Mouse (Mus musculus) kidney, postnatal 0 days (tissue): Measurements from ENCODE around the gene Gmeb1. TPM values are rescaled to one million over a fixed set of nuclear protein-coding genes. Genes with fewer than 3 reads are reported as not detected.

Experiments used
- ATAC-seq: fragments of 200-750 bp; cut with Nextera tagmentation; replicated peaks from 2 replicates; pipeline ENCODE4 v1.8.0; 2017; ENCODE audit warnings: low read depth, moderate number of reproducible peaks, moderate TSS enrichment, moderate library complexity; ENCODE audit not compliant: low FRiP score
- DNase-seq: peaks from one replicate; pipeline ENCODE4 v3.0.0-alpha.2; 2016; ENCODE audit warnings: low spot score
- H3K27ac ChIP-seq: fragments of 300-500 bp; sonication (generic); 2 replicates; pipeline ENCODE4 v1.5.1; 2014; ENCODE audit warnings: mild to moderate bottlenecking
- H3K27me3 ChIP-seq: fragments of 300-500 bp; sonication (generic); 2 replicates; pipeline ENCODE4 v1.6.1; 2014; ENCODE audit warnings: low read length, mixed read lengths; ENCODE audit not compliant: insufficient read depth
- H3K36me3 ChIP-seq: fragments of 300-500 bp; sonication (generic); 2 replicates; pipeline ENCODE4 v1.6.1; 2014; ENCODE audit warnings: low read length, mixed read lengths; ENCODE audit not compliant: insufficient read depth
- H3K4me1 ChIP-seq: fragments of 300-500 bp; sonication (generic); replicated peaks from 2 replicates; pipeline ENCODE4 v1.6.1; 2014; ENCODE audit warnings: antibody characterized with exemption, low read length, mixed read lengths; ENCODE audit not compliant: insufficient read depth
- H3K4me2 ChIP-seq: fragments of 300-500 bp; sonication (generic); 2 replicates; pipeline ENCODE4 v1.6.1; 2014; ENCODE audit warnings: mild to moderate bottlenecking, low read length, moderate library complexity, mixed read lengths
- H3K4me3 ChIP-seq: fragments of 300-500 bp; sonication (generic); replicated peaks from 2 replicates; pipeline ENCODE4 v1.5.1; 2014; ENCODE audit warnings: low read depth, low read length
- H3K9ac ChIP-seq: fragments of 300-500 bp; sonication (generic); 2 replicates; pipeline ENCODE4 v1.6.1; 2014; ENCODE audit warnings: low read depth, low read length
- H3K9me3 ChIP-seq: fragments of 300-500 bp; sonication (generic); replicated peaks from 2 replicates; pipeline ENCODE4 v1.6.1; 2016; ENCODE audit warnings: low read length, inconsistent platforms, mixed read lengths
- CTCF ChIP-seq: IDR thresholded peaks from 2 replicates; pipeline ENCODE4 v1.5.1; 2016; ENCODE audit warnings: antibody characterized with exemption, low read depth, mild to moderate bottlenecking, moderate library complexity
- WGBS: fragments of 180-500 bp; shearing (Covaris S2); extraction: QIAGEN DNeasy Blood & Tissue Kit; methylation state at CpG from one replicate; pipeline ENCODE4 v1.1.7; 2014; 5-methylcytosine and 5-hydroxymethylcytosine counted together
- polyA plus RNA-seq: library from polyadenylated mRNA; unstranded; fragments of >200 nt; fragmentation: Nextera tagmentation; extraction: Ambion mirVana; gene quantifications from 2 replicates; pipeline ENCODE4 v1.2.1, GENCODE M21; 2015

Gmeb1 gene
- polyA plus RNA-seq, 1 experiment from 2014 or later, result 21.9 TPM

DNA sequence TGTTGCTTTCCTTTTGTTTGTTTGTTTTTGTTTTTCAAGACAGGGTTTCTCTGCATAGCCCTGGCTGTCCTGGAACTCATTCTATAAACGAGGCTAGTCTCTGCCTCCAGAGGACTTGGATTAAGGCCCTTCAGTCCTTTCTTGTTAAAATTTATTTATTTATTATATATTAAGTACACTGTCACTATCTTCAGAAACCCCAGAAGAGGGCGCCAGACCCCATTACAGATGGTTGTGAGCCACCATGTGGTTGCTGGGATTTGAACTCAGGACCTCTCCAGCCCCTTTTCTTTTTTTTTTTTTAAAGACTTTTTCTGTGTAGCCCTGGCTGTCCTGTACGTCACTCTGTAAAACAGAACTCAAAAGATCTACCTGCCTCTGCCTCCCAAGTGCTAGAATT lies 6.4 kb downstream of the Gmeb1 start:
- no peak for DNase-seq

DNA sequence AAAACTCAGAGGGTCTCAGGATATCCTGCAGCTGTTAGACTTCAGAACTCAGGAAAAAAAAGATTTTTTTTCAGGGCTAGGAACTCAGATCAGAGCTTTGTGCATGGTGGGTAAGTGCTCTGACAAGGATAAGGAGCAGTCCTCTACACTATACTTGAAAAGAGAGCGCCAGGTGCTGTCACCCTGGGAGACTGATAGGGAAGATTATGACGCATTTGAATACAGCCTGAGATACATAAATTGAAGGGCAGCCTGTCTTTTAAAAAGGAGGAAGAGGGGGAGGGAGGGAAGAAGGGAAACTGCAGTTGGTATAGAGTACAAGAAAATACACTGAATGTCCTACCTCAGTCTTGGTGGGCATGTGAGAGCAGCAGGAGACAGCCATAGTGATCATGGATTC lies 7.8 kb downstream of the Gmeb1 start:
- 81% methylated on average over 2 of the region's 2 CpGs for WGBS
- ATAC-seq, result no peak
- no peak for TF ChIP-seq CTCF
- no peak overlapping the region for H3K4me2 ChIP-seq
- H3K9ac ChIP-seq, result no peak overlapping the region
- H3K27ac ChIP-seq, result 0 out of 2 replicates have a peak overlapping the region, but pooled peaks have one; percentile 22
- no peak for DNase-seq
- H3K27me3 ChIP-seq, result no peaks in the 10 kb centered on the region
- H3K4me1 ChIP-seq, result no peaks in the 10 kb centered on the region
- no peaks in the 10 kb centered on the region for H3K9me3 ChIP-seq
- peaks cover 11% of the 10 kb centered on the region for H3K36me3 ChIP-seq
- H3K4me3 ChIP-seq, result no peak overlapping the region

More for the DNA sequence above, 6.4 kb downstream of the Gmeb1 start:
- H3K9ac ChIP-seq, result no peak overlapping the region
- H3K4me2 ChIP-seq, result no peak overlapping the region
- H3K27ac ChIP-seq, result no peak overlapping the region
- peaks cover 9% of the 10 kb centered on the region for H3K36me3 ChIP-seq
- H3K27me3 ChIP-seq, result no peaks in the 10 kb centered on the region
- WGBS, result 86% methylated on average over 3 of the region's 3 CpGs
- peaks cover 5% of the 10 kb centered on the region; the same call in 1 of the 2 replicates for H3K4me1 ChIP-seq
- no peak for ATAC-seq
- TF ChIP-seq CTCF, result peak; percentile 38; the same call in 1 of the 2 replicates
- no peaks in the 10 kb centered on the region for H3K9me3 ChIP-seq
- no peak overlapping the region for H3K4me3 ChIP-seq

DNA sequence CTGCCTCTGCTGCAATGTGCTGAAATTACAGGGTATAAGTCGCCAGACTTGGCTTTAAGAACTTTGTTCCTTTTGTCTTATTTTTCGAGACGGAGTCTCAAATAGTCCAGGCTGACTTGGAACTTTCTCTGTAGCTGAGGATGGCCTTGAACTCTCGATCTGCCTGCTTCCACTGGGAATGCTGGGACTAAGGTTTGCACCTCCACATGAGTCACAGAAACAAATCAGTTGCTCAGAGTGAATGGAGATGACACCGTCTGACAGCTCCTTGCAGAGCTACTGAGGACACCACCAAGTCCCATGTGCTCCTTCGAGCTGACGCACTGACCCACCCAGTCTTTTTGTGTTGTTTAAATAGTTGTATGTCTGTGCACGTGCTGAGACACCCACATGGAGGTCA lies 8.3 kb downstream of the Gmeb1 start:
- Histone ChIP-seq H3K27ac (no peak overlapping the region), H3K36me3 (peaks cover 15% of the 10 kb centered on the region), H3K4me1 (no peaks in the 10 kb centered on the region), H3K4me3 (no peak overlapping the region), H3K27me3 (no peaks in the 10 kb centered on the region), H3K4me2 (no peak overlapping the region), H3K9ac (no peak overlapping the region), H3K9me3 (no peaks in the 10 kb centered on the region)
- ATAC-seq (no peak), DNase-seq (no peak)
- 83% methylated on average over 8 of the region's 8 CpGs for WGBS
- no peak for TF ChIP-seq CTCF

DNA sequence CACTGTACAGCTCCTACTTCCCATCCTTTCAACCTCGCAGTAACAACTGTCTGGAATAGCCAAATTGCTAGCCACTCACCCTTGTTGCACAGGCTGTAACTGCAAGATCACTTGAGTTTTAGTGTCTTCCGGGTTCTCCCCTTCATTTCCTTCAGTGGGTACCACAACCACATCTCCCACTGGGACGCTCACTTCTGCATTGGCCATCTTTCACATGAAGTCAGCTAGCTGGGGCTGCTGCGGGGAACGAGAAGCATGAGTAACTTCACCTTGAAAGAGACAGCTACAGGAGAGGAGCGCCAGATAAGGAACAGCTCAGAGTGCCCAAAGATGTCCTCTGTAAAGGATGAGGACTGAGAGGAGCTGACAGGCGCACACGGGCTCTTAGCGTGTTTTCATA lies 9.8 kb downstream of the Gmeb1 start:
- ATAC-seq, result no peak

DNA sequence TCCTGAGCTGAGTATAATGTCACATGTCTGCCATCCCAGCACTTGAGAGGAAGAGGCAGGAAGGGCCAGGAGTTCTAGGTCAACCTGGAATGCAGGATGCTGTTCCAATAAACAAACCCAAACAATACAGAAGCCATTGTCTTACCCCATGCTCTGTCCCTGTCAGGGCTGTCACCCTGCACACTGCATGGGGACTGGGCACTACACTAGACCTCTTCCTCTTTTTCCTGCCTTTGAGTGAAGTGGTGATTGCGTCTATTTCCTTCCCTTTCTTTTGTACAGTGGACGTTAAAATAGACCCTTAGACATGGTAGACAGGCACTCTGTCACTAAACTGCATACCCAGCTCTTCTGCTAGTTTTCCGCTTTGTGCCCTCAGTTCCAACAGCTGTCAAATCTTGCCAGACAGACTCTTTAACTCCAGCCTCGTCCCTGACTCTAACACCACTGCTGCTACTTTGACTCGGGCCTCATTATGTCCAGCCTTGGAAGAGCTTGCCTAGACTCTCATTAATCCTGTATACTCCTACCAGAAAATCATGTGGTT lies 13.9 kb downstream of the Gmeb1 start:
- Histone ChIP-seq H3K4me1 (no peaks in the 10 kb centered on the region), H3K4me2 (no peak overlapping the region), H3K9me3 (no peaks in the 10 kb centered on the region), H3K36me3 (peaks cover 27% of the 10 kb centered on the region), H3K27ac (no peak overlapping the region), H3K4me3 (no peak overlapping the region), H3K9ac (no peak overlapping the region), H3K27me3 (no peaks in the 10 kb centered on the region)
- DNase-seq (peak; percentile 41), ATAC-seq (no peak)
- TF ChIP-seq CTCF, result no peak
- WGBS, result 73% methylated on average over 5 of the region's 5 CpGs

More for the DNA sequence above, 9.8 kb downstream of the Gmeb1 start:
- H3K36me3 ChIP-seq, result peaks cover 17% of the 10 kb centered on the region
- no peak overlapping the region for H3K4me3 ChIP-seq
- no peak for TF ChIP-seq CTCF
- no peaks in the 10 kb centered on the region for H3K27me3 ChIP-seq
- no peaks in the 10 kb centered on the region for H3K9me3 ChIP-seq
- H3K27ac ChIP-seq, result no peak overlapping the region
- no peak overlapping the region for H3K4me2 ChIP-seq
- WGBS, result 81% methylated on average over 9 of the region's 9 CpGs
- H3K4me1 ChIP-seq, result no peaks in the 10 kb centered on the region
- DNase-seq, result no peak
- H3K9ac ChIP-seq, result no peak overlapping the region

DNA sequence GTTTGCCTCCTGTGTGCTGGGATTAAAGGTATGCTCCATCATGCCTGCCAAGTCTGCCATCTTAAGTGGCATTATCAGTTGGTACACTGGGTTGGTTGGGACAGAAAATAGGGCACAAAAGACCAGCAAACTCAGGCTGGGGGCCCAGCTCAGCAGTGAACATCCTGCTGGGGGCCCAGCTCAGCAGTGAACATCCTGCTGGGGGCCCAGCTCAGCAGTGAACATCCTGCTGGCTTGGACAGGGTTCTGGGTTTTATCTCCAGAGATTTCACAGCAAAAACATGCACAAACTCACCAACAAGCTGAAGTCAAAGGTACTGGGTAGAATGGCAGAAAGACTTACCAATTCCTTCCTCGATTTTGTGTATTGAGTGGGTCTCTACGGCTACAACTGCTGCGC lies 15.8 kb downstream of the Gmeb1 start:
- DNase-seq, result no peak
- Histone ChIP-seq H3K4me2 (no peak overlapping the region), H3K9ac (no peak overlapping the region), H3K4me1 (no peaks in the 10 kb centered on the region), H3K36me3 (peaks cover 34% of the 10 kb centered on the region; the same call in 1 of the 2 replicates), H3K9me3 (no peaks in the 10 kb centered on the region), H3K27ac (no peak overlapping the region), H3K27me3 (no peaks in the 10 kb centered on the region), H3K4me3 (no peak overlapping the region)
- ATAC-seq, result no peak
- TF ChIP-seq CTCF, result no peak
- WGBS, result 96% methylated on average over 3 of the region's 3 CpGs

DNA sequence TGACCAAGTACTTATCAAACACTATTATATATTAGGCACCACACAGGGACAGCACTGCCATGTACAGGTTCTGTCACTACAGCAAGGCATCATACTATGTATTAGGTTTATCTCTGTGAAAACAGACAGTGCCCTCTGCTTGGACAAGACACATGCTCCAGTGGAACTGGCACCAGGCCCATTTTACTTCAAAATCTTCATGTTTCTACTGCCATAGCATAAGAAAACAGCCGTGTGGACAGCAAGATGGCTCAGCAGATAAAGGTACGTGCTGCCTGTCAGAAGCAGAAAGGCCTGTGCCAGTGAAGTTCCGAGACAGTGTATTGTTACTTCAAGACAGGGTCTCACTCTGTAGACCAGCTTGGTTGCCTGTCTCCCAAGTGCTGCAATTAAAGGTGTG lies 20.2 kb downstream of the Gmeb1 start:
- H3K27ac ChIP-seq, result no peak overlapping the region
- WGBS, result 77% methylated on average over 3 of the region's 3 CpGs
- ATAC-seq (no peak), DNase-seq (no peak)
- TF ChIP-seq CTCF, result no peak
- H3K4me1 ChIP-seq, result no peaks in the 10 kb centered on the region
- H3K4me2 ChIP-seq, result no peak overlapping the region
- no peaks in the 10 kb centered on the region for H3K9me3 ChIP-seq
- no peak overlapping the region for H3K9ac ChIP-seq
- peaks cover 44% of the 10 kb centered on the region for H3K36me3 ChIP-seq
- no peak overlapping the region for H3K4me3 ChIP-seq
- H3K27me3 ChIP-seq, result no peaks in the 10 kb centered on the region
